Mouse (Mus musculus) testis, adult 2 months (tissue): ENCODE data around the gene Cyct.

Experiments used
- CTCF ChIP-seq: fragments of 200-500 bp; IDR thresholded peaks from 2 replicates; pipeline ENCODE4 v1.5.1; 2012; ENCODE audit warnings: low read depth, mild to moderate bottlenecking, inconsistent platforms, low read length, moderate library complexity; ENCODE audit not compliant: control insufficient read depth, insufficient read depth, insufficient replicate concordance
- POLR2A ChIP-seq: fragments of 200-500 bp; IDR thresholded peaks from 2 replicates; pipeline ENCODE4 v1.6.1; 2012; ENCODE audit warnings: low read depth, mild to moderate bottlenecking, inconsistent platforms, low read length, moderate library complexity; ENCODE audit not compliant: control insufficient read depth

- TF ChIP-seq CTCF, result peak; percentile 9; the same call in 1 of the 2 replicates
- no peak for TF ChIP-seq POLR2A
Observed at GRCm38 (mm10) chr2:76367188-76367922, 7.1 kb upstream of the Cyct start.
